Mouse (Mus musculus) midbrain, embryonic 11.5 days (tissue): ENCODE measurements around the gene Aqp2. TPM values are rescaled to one million over a fixed set of nuclear protein-coding genes. Genes with fewer than 3 reads are reported as not detected.
A peak's percentile ranks its signal among the peaks of the same experiment; 100 is the strongest.

Source experiments
- ATAC-seq: fragments of 200-750 bp; cut with Nextera tagmentation; 2 replicates; pipeline ENCODE4 v1.8.0; 2017; ENCODE audit warnings: moderate TSS enrichment, moderate library complexity; ENCODE audit not compliant: low FRiP score
- DNase-seq: peaks from one replicate; pipeline ENCODE4 v3.0.0; 2015; ENCODE audit warnings: low spot score; ENCODE audit errors: missing footprints
- H3K27ac ChIP-seq: fragments of 300-500 bp; sonication (generic); 2 replicates; pipeline ENCODE4 v1.5.1; 2014; ENCODE audit warnings: low read depth, low read length
- H3K27me3 ChIP-seq: fragments of 300-500 bp; sonication (generic); 2 replicates; pipeline ENCODE4 v1.6.1; 2014; ENCODE audit warnings: mild to moderate bottlenecking, low read length, moderate library complexity, mixed read lengths; ENCODE audit not compliant: control insufficient read depth, insufficient read depth
- H3K36me3 ChIP-seq: fragments of 300-500 bp; sonication (generic); 2 replicates; pipeline ENCODE4 v1.6.1; 2014; ENCODE audit warnings: mild to moderate bottlenecking, low read length, moderate library complexity, mixed read lengths; ENCODE audit not compliant: control insufficient read depth, insufficient read depth
- H3K4me1 ChIP-seq: fragments of 300-500 bp; sonication (generic); 2 replicates; pipeline ENCODE4 v1.6.1; 2014; ENCODE audit warnings: low read length; ENCODE audit not compliant: control insufficient read depth, insufficient read depth
- H3K4me2 ChIP-seq: fragments of 300-500 bp; sonication (generic); 2 replicates; pipeline ENCODE4 v1.6.1; 2014; ENCODE audit warnings: mild to moderate bottlenecking, moderate library complexity
- H3K4me3 ChIP-seq: fragments of 300-500 bp; sonication (generic); 2 replicates; pipeline ENCODE4 v1.5.1; 2014; ENCODE audit warnings: low read depth, low read length
- H3K9ac ChIP-seq: fragments of 300-500 bp; sonication (generic); 2 replicates; pipeline ENCODE4 v1.6.1; 2014; ENCODE audit warnings: low read length
- H3K9me3 ChIP-seq: fragments of 300-500 bp; sonication (generic); 2 replicates; pipeline ENCODE4 v1.6.1; 2016; ENCODE audit warnings: low read length; ENCODE audit not compliant: control insufficient read depth
- WGBS: fragments of 180-500 bp; shearing (Covaris S2); extraction: QIAGEN DNeasy Blood & Tissue Kit; methylation state at CpG from one replicate; pipeline ENCODE4 v1.1.7; 2014; 5-methylcytosine and 5-hydroxymethylcytosine counted together
- polyA plus RNA-seq: library from polyadenylated mRNA; unstranded; fragments of >200 nt; fragmentation: Nextera tagmentation; extraction: Ambion mirVana; gene quantifications from 2 replicates; pipeline ENCODE4 v1.2.1, GENCODE M21; 2014

The Aqp2 gene
- polyA plus RNA-seq, 1 experiment from 2014 or later: not detected

GRCm38 (mm10) chr15:99553767-99554166, 25.1 kb upstream of the Aqp2 start:
- H3K9me3 ChIP-seq: no peaks in the 10 kb centered on the region
- 80% methylated on average over 6 of the region's 6 CpGs for WGBS
- no peak for ATAC-seq
- H3K9ac ChIP-seq: no peak overlapping the region
- H3K27ac ChIP-seq: no peak overlapping the region
- no peaks in the 10 kb centered on the region for H3K27me3 ChIP-seq
- H3K36me3 ChIP-seq: no peaks in the 10 kb centered on the region
- DNase-seq: no peak
- H3K4me3 ChIP-seq: no peak overlapping the region
- H3K4me1 ChIP-seq: no peaks in the 10 kb centered on the region
- H3K4me2 ChIP-seq: no peak overlapping the region

GRCm38 (mm10) chr15:99558947-99559346, 19.9 kb upstream of the Aqp2 start:
- H3K9me3 ChIP-seq: no peaks in the 10 kb centered on the region
- no peaks in the 10 kb centered on the region for H3K27me3 ChIP-seq
- no peak overlapping the region for H3K4me3 ChIP-seq
- H3K27ac ChIP-seq: no peak overlapping the region
- 94% methylated on average over 1 of the region's 1 CpGs for WGBS
- DNase-seq: no peak
- H3K9ac ChIP-seq: no peak overlapping the region
- no peak for ATAC-seq
- peaks cover 8% of the 10 kb centered on the region for H3K4me1 ChIP-seq
- H3K4me2 ChIP-seq: no peak overlapping the region
- H3K36me3 ChIP-seq: no peaks in the 10 kb centered on the region

- Histone ChIP-seq H3K27me3 (no peaks in the 10 kb centered on the region; the same call in 1 of the 2 replicates), H3K4me1 (peaks cover 8% of the 10 kb centered on the region), H3K9me3 (no peaks in the 10 kb centered on the region), H3K9ac (no peak overlapping the region), H3K36me3 (no peaks in the 10 kb centered on the region), H3K4me2 (no peak overlapping the region), H3K27ac (no peak overlapping the region), H3K4me3 (no peak overlapping the region)
- DNase-seq (no peak), ATAC-seq (no peak)
- 72% methylated on average over 10 of the region's 10 CpGs for WGBS
Observed at GRCm38 (mm10) chr15:99560246-99560645, 18.6 kb upstream of the Aqp2 start.

DNA sequence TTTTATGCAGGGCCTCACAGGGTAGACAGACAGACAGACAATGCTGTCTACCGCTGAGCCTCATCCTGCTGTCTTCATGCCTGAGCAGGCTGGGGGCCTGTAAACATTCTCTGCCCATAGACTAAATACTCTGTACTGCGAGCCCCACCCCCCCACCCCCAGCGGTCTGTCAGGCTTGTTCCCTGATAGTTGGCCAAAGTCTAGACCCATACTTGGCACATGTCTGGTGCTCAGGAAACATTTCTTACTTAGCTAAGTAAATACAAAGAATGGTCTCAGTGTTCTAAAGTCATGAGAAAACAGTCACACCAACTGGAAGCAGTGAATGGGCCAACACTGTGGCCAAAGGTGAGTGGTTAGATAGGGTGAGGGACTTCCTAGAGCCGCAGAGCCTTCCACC, 11.5 kb upstream of the Aqp2 start:
- DNase-seq (no peak), ATAC-seq (no peak)
- no peak overlapping the region for H3K4me3 ChIP-seq
- no peaks in the 10 kb centered on the region; the same call in 1 of the 2 replicates for H3K27me3 ChIP-seq
- no peaks in the 10 kb centered on the region for H3K4me1 ChIP-seq
- H3K4me2 ChIP-seq: no peak overlapping the region
- no peak overlapping the region for H3K27ac ChIP-seq
- H3K9me3 ChIP-seq: no peaks in the 10 kb centered on the region
- 76% methylated on average over 4 of the region's 4 CpGs for WGBS
- no peak overlapping the region for H3K9ac ChIP-seq
- no peaks in the 10 kb centered on the region for H3K36me3 ChIP-seq

GRCm38 (mm10) chr15:99568682-99569081, 10.2 kb upstream of the Aqp2 start:
- ATAC-seq: no peak
- DNase-seq: no peak
- Histone ChIP-seq H3K9ac (no peak overlapping the region), H3K9me3 (no peaks in the 10 kb centered on the region), H3K4me1 (no peaks in the 10 kb centered on the region), H3K27me3 (no peaks in the 10 kb centered on the region; the same call in 1 of the 2 replicates), H3K36me3 (no peaks in the 10 kb centered on the region), H3K4me2 (no peak overlapping the region), H3K27ac (no peak overlapping the region), H3K4me3 (no peak overlapping the region)
- 67% methylated on average over 6 of the region's 6 CpGs for WGBS

GRCm38 (mm10) chr15:99569123-99569522, 9.7 kb upstream of the Aqp2 start:
- Histone ChIP-seq H3K36me3 (no peaks in the 10 kb centered on the region), H3K4me1 (no peaks in the 10 kb centered on the region), H3K27ac (no peak overlapping the region), H3K4me2 (no peak overlapping the region), H3K27me3 (no peaks in the 10 kb centered on the region; the same call in 1 of the 2 replicates), H3K9ac (no peak overlapping the region), H3K9me3 (no peaks in the 10 kb centered on the region), H3K4me3 (no peak overlapping the region)
- 80% methylated on average over 10 of the region's 10 CpGs for WGBS
- ATAC-seq (no peak), DNase-seq (no peak)

DNA sequence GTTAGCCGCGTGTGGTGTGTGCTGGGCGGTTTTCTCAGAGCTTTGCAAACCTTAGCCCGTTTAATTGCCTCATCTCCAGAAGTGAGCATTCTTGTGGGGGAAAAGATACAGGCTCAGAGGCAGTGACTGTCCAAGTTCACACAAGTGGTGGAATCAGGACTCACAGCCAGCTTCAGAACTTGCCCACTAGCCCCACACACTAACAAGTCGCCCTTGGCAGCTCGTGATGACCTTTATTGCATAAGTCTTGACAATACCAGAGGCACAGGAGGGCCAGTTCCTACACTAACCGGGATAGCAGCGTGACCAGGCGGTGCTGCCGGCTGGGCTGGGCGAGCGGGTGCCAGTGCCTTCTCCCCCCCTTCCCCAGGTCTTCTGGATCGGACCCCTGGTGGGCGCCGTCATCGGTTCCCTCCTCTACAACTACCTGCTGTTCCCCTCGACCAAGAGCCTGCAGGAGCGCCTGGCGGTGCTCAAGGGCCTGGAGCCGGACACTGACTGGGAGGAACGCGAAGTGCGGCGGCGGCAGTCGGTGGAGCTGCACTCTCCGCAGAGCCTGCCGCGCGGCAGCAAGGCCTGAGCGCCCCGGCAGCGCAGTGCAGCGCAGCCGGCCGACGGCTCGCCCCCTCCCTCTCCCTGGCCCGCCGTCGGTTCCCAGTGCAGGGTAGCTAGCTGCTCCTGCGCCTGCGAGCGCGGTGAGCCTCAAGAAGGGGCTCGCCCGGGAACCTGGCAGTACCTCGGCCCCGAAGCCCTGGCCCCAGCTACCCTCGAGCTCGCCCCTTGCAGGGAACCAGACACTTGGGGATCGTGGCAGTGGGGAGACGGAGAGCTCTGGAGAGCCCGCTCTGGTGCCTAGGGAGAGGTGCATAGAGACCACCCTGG, 4.8 kb downstream of the Aqp2 start:
- no peak overlapping the region for H3K27ac ChIP-seq
- H3K9ac ChIP-seq: peak overlapping the region; percentile 51
- H3K36me3 ChIP-seq: no peaks in the 10 kb centered on the region
- peak; percentile 55 for ATAC-seq
- H3K4me3 ChIP-seq: peak overlapping the region; percentile 28
- 2% methylated on average over 46 of the region's 54 CpGs for WGBS
- H3K4me1 ChIP-seq: peaks cover 13% of the 10 kb centered on the region
- peaks cover 68% of the 10 kb centered on the region for H3K27me3 ChIP-seq
- peak; percentile 95 for DNase-seq
- H3K4me2 ChIP-seq: peak overlapping the region; percentile 51
- no peaks in the 10 kb centered on the region for H3K9me3 ChIP-seq

DNA sequence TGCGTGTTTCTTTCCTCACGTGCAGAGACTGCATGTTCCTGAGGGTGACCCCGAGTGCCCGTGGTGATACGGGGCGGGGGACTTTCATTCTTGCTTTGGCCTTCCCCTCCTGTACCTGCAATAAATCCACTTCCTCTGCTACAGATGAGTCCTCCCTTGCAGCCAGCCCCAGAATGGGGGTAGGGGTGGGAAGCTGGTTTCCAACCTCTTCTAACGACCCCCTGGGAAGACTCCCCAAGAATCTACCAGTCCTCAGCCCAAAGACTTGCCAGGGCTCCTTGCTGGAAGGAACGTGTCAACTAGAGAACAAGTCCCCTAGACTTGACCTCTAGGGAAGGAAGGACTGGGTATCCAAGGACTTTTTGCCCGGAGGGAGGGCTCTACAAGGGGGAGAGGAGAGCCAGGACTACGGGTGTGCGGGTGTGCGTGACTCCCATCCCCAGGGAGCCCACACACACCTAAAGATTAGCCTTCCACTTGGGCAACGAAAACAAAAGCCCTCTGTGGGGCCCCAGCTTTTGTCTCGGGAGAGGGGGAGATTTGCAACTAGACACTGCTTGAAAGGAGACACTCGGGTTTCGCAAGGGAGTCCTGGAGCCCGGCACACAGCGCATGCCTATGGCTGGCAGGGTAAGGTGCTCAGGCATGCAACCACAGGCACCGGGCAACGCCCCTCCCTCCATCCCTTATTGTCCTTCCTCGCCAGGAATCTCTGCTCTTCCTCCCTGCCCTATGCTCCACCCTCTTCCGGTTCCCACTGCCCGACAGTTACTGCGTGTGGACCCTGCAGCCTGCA, 5.8 kb downstream of the Aqp2 start:
- H3K9ac ChIP-seq: peak overlapping the region; percentile 51; the same call in 1 of the 2 replicates
- H3K4me2 ChIP-seq: peak overlapping the region; percentile 51
- ATAC-seq: peak; percentile 42; the same call in 1 of the 2 replicates
- DNase-seq: peak; percentile 93
- H3K27me3 ChIP-seq: peaks cover 77% of the 10 kb centered on the region
- no peak overlapping the region for H3K27ac ChIP-seq
- peak overlapping the region; percentile 28; the same call in 1 of the 2 replicates for H3K4me3 ChIP-seq
- no peaks in the 10 kb centered on the region for H3K9me3 ChIP-seq
- WGBS: under 1% methylated on average over 24 of the region's 24 CpGs
- no peaks in the 10 kb centered on the region for H3K36me3 ChIP-seq
- peaks cover 13% of the 10 kb centered on the region for H3K4me1 ChIP-seq

GRCm38 (mm10) chr15:99585741-99586140, 6.9 kb downstream of the Aqp2 start:
- ATAC-seq (no peak), DNase-seq (no peak)
- Histone ChIP-seq H3K27me3 (peaks cover 88% of the 10 kb centered on the region), H3K27ac (no peak overlapping the region), H3K4me1 (peaks cover 17% of the 10 kb centered on the region), H3K36me3 (no peaks in the 10 kb centered on the region), H3K4me2 (no peak overlapping the region), H3K9ac (no peak overlapping the region), H3K4me3 (no peak overlapping the region), H3K9me3 (no peaks in the 10 kb centered on the region)
- WGBS: 54% methylated on average over 6 of the region's 6 CpGs
